Mouse (Mus musculus) ovary, adult 18-20 months (tissue): ENCODE results near the gene Necap2.

Source experiments
- DNase-seq: peaks from one replicate; pipeline ENCODE4 v3.0.0; 2022; ENCODE audit warnings: low spot score, mixed read lengths

Necap2 gene

DNA sequence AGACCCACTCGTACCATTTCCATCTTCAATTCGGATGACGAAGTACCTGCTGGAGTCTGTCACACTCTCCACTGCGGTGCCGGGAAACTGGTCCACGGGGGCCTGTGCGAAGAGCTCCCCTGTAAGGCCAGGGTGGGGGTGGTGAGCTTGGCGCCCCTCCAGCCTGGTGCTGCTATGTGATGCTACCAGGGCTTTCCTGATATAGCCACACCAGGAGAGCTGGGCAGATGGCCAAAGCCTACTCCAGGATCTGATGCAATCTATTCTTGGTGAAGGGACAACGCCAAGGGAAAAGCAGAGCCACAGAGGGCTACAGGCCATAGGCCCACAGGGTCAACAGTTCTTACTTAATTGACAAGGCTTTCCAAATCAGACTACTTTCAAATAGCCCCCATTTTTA is 4.5 kb downstream of the Necap2 start:
- DNase-seq, result no peak

DNA sequence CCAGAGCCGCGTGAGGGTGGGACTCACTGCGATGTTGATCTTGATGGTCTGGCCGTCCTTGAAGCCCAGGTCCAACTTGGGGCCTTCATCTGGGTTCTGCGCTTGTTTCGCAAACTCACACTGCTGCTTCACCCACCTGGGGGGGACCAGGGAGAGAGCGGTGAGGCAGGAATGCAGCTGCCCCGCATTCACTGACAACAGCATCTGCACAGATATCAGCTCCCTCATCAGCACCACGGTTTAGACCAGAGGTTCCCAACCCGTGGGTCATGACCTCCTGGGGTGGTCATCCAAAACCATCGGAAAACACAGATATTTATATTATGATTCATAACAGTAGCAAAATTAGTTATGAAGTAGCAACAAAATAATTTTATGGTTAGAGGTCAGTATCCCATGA is 5.7 kb downstream of the Necap2 start:
- DNase-seq, result no peak

GRCm38 (mm10) chr4:141069731-141070130 is 8.4 kb downstream of the Necap2 start:
- no peak for DNase-seq

DNA sequence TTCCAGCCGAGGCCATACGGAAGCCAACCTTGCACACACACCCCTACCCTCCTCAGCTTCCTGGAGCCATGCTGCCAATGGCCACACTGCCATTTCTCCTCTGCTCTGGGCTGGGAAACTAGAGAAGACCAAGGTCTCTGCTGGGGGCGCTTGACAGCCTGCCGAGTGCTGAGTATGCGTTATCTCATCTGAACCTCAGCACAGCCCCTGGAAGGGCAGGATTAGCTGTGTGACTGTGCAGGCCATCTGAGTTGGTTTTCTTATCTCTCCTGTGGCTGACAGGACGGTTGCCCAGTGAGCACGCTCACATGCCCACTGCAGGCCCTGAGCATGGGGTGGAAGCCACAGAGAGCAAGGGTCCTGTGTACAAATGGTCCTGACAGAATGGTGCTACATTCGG is 9.5 kb downstream of the Necap2 start:
- DNase-seq, result no peak

DNA sequence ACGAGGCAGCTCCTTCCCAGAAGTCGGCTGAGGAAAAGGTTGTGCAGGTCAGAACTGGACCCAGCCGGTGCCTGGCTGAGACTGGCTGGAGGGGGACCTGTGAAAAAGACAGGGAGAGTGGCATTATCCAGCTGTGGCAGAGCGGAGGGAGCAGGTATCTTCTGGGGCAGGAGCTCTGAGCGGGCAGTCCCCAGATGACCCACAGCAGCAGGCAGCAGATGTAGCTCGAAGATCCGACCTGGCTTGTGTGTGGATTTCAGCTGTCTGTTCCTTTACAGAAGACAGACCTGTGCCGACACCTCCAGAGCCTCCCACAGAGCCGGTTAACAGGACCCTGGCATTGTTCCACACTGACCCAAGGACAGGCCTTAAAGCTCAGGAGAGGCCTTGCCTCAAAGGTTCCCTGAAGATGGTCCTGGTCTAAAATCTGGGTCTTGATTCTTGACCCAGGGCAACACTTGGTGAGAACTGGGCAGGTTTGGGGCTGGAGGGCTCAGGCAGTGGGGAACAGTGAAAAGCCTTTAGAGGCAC is 10.6 kb downstream of the Necap2 start:
- DNase-seq, result no peak

- DNase-seq, result no peak
Observed at GRCm38 (mm10) chr4:141066709-141067515, 11.2 kb downstream of the Necap2 start.

DNA sequence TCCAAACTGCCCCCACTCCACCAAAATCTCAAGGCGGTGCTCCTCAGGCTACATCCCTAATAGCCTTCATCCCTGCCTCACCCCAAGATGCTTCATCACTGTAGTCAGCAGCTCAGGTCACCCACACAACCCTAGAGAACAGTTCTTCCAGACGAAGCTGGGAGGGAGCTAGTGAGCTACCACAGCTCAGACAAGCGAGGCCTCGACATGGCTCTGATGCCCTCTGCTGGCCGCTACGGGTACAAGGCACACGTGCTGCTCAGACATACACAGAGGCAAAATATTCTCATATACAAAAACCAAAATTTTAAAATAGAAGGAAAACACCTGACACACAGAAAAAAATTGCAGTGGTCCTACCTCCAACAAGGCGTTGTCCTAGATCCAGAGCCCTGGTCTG is 13.0 kb downstream of the Necap2 start:
- DNase-seq, result peak; percentile 57

- DNase-seq, result no peak
Observed at GRCm38 (mm10) chr4:141064104-141064659, 14.0 kb downstream of the Necap2 start.

GRCm38 (mm10) chr4:141060426-141061301 is 17.5 kb downstream of the Necap2 start, which contains the start of gene Crocc:
Crocc (minus strand) TSS chr4:141060550.
- DNase-seq, result peak; percentile 97

- DNase-seq, result no peak
Observed at GRCm38 (mm10) chr4:141059616-141060425, 18.3 kb downstream of the Necap2 start.

DNA sequence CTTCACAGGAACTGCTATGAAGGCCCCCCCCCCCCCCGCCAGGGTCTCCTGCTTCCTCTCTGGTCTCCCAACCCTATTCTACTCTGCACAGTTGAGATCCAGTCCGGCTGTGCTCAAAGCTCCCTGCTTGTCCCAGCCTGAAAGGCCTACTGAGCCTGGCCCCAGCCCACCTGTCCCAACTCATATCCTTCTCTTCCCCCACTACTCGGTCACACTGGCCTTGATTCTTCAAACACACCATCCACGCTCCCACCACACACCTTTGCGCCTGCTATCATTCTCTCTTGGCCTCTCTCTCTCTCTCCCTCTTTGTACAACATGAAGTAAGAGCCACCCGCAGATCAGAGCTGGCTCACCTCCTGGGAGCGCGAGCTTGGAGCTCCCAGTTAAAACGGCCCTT is 19.3 kb downstream of the Necap2 start:
- DNase-seq, result no peak

- DNase-seq, result no peak
Observed at GRCm38 (mm10) chr4:141056970-141057369, 21.2 kb downstream of the Necap2 start.

DNA sequence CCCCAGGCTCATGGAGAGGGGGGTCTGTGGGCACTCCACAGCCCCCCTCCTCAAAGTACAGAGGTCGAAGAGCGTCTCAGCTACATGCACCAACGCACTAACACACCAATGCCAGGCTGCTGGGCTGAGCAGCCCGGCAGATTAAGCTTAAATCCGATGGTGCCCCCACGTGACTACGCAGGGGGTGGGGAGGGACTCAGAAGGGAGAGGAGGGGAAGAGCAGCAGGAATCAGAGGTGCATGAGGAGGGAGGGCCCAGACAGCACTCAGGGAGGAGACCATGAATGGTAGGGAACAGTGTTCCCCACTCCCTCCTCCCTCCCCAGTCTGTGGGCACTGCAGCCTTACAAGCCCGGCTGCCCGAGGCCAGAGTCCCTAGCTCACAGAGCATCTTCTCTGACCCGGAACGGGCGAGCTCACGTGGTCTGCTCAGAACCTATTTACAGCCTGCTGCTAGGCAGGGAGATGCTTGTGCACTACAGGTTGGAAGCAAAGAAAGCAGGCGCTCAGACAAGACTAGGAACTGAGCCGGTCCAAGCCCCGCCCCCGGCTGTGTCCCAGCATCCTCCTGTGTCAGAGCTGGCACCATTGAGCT is 24.5 kb downstream of the Necap2 start:
- DNase-seq, result no peak

GRCm38 (mm10) chr4:141053138-141053537 is 25.0 kb downstream of the Necap2 start:
- DNase-seq, result no peak

DNA sequence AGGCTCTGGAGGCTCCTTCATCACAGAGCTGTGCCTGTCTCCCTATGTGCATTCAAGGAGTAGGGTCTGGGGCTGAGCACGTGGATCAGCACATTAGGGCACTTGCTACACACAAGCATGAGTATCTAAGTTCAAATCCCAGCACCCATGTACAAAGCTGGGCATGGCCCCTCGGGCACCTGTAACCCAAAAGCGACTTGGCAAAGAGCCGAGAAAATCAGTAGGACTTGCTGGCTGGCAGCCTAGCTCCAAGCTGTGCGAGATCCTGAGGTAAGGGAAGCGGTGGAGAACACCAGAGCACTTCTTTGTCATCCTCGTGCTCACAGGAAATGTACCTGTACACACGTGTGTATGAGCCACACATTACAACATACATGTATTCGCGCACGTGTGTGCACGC is 25.7 kb downstream of the Necap2 start:
- DNase-seq, result no peak

DNA sequence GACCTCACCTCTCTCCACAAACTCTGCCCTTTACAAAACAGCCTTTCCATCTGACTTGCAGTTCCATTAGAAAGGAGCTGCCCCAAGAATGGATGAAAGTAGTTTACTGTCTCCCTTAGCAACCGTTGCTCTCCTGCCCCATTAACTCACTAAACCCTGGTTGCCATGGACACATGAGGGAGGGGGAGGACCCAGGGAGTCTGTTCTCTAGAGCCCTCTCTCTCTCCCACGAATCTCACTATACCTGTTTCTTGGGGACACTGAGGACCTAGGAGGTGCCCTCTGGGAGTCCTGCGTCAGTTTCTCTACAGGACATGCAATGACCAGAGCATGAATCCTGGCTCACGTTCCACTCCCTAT is 28.7 kb downstream of the Necap2 start:
- no peak for DNase-seq

DNA sequence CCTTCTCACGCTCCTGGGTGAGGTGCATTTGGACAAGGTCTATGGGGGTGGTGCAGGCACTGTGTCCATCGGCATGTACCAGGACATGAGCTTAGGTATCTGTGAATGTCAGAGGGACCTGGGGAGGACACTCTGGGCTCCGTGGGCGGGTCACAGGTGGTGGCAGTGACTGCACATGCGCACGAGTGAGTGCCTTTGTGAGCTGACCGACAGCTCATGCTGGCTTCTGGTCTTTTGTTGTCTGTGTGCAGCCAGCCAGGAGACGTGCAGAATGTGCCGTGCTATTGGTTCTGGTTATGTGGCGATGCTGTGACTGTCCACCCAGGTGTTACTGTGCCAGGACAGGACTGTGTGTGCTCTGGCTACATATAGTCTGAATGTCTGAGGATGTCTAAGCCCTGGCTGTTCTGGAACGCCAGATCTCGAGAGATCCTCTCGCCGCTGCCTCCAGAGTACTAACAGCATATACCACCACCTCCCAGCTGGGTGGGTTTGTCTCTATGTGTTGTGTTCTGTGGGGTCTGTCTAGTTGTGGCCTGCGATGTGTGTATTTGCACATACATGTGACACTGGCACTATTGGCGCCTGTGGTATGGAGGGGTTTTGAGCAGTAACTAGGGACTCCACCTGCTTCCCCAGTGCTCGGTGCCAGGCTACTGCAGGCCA is 29.2 kb downstream of the Necap2 start:
- no peak for DNase-seq

GRCm38 (mm10) chr4:141044816-141045215 is 33.3 kb downstream of the Necap2 start:
- no peak for DNase-seq

GRCm38 (mm10) chr4:141041117-141041516 is 37.0 kb downstream of the Necap2 start:
- DNase-seq, result no peak

- DNase-seq, result no peak
Observed at GRCm38 (mm10) chr4:141033606-141034549, 44.3 kb downstream of the Necap2 start.
